Mouse (Mus musculus) heart, embryonic 16.5 days (tissue): Measurements from ENCODE around the gene Cntn1. TPM values are rescaled to one million over a fixed set of nuclear protein-coding genes. Genes with fewer than 3 reads are reported as not detected.

Source experiments
- polyA plus RNA-seq: library from polyadenylated mRNA; unstranded; fragments of >200 nt; fragmentation: Nextera tagmentation; extraction: Ambion mirVana; gene quantifications from 2 replicates; pipeline ENCODE4 v1.2.1, GENCODE M21; 2015

Cntn1 gene
- polyA plus RNA-seq, 1 experiment from 2014 or later, result 0.29 TPM

Other genes with a start within 250 kb of the Cntn1 start
- gene Smgc, start 212.9 kb upstream of the Cntn1 start, polyA plus RNA-seq, result not detected in 2 replicates